Mouse (Mus musculus): ENCODE data around the gene Snrpf.

- no peak for TF ChIP-seq CTCF (IDR thresholded peaks at IDR 0.05; ENCODE audit: low read depth)
- TF ChIP-seq EP300 (optimal IDR thresholded peaks at IDR 0.05): no peak
Observed at GRCm38 (mm10) chr10:93624151-93624550, 34.6 kb upstream of the Snrpf start.
